Mouse (Mus musculus): ENCODE results near the gene Serping1.

GRCm38 (mm10) chr2:84740608-84741333 is 34.5 kb downstream of the Serping1 start:
- TF ChIP-seq POLR2A (IDR thresholded peaks at IDR 0.05; ENCODE audit: control insufficient read depth, extremely low read depth, insufficient read depth, low read length, poor library complexity): no peak
- TF ChIP-seq CTCF (IDR thresholded peaks at IDR 0.05; ENCODE audit: borderline replicate concordance, control insufficient read depth, extremely low read depth, insufficient read depth, low read length, poor library complexity): no peak

Data from thymus, adult 2 months (tissue).